Comparison of ENCODE assay signal across 26 mouse cellular contexts in the genomic region with DNA sequence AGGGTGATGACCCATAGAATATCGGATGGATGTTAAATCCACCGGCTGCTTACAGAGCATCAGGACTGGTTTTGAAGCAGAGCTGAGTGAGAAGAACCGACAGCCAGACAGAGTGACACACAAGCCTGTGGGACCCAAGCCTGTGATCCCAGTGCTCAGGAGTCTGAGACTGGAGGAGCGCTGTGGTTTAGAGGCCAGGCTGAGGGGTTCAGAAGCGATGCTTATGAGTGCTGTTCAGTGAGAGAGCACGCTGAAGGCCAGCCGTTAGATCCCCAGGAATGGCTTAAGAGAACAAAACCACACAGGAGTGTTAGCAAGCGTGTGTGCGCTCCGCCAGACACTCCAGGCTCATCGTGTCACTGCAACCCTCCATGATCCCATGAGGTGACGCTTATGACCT. TPM values are rescaled to one million over a fixed set of nuclear protein-coding genes. Genes with fewer than 3 reads are reported as not detected.
DNase-seq lines count a peak whose midpoint lies in the region; ATAC-seq and TF ChIP-seq lines count a peak whose summit lies in the region.
"Had no signal": no experiment of that assay in that cellular context is flagged by ENCODE, and none has a peak within 500 bp of the region (broad histone marks: within the 10 kb centered on the region; RNA-seq: fewer than 3 reads in every experiment).

No protein-coding gene starts in this region.

- no peak overlapping the region for H3K4me2 ChIP-seq in forebrain, embryonic 12.5 days
- no peak overlapping the region for H3K4me2 ChIP-seq in forebrain, embryonic 13.5 days
- no peak overlapping the region for H3K4me2 ChIP-seq in limb, embryonic 12.5 days
- H3K4me2 ChIP-seq: embryonic facial prominence, embryonic 12.5 days; embryonic facial prominence, embryonic 15.5 days; heart, embryonic 13.5 days; hindbrain, embryonic 12.5 days; hindbrain, embryonic 15.5 days; intestine, embryonic 15.5 days had no signal

- H3K27ac ChIP-seq in forebrain, embryonic 12.5 days: 0 out of 2 replicates have a peak overlapping the region, but pooled peaks have one; percentile 9
- H3K27ac ChIP-seq in forebrain, embryonic 13.5 days: no peak overlapping the region
- H3K27ac ChIP-seq in limb, embryonic 12.5 days: no peak overlapping the region
- H3K27ac ChIP-seq in limb, embryonic 10.5 days: no peak overlapping the region
- H3K27ac ChIP-seq: embryonic facial prominence, embryonic 12.5 days; embryonic facial prominence, embryonic 15.5 days; heart, embryonic 13.5 days; hindbrain, embryonic 12.5 days; hindbrain, embryonic 15.5 days; intestine, embryonic 15.5 days had no signal

- H3K9ac ChIP-seq in forebrain, embryonic 12.5 days: no peak overlapping the region
- no peak overlapping the region for H3K9ac ChIP-seq in forebrain, embryonic 13.5 days
- 0 out of 2 replicates have a peak overlapping the region, but pooled peaks have one; percentile 6 for H3K9ac ChIP-seq in limb, embryonic 12.5 days (replicated peaks)
- H3K9ac ChIP-seq: embryonic facial prominence, embryonic 12.5 days; embryonic facial prominence, embryonic 15.5 days; heart, embryonic 13.5 days; hindbrain, embryonic 12.5 days; hindbrain, embryonic 15.5 days; intestine, embryonic 15.5 days had no signal

- ATAC-seq in forebrain, embryonic 12.5 days (ENCODE audit: low FRiP score): no peak
- no peak for ATAC-seq in forebrain, embryonic 13.5 days
- no peak for ATAC-seq in limb, embryonic 12.5 days (ENCODE audit: insufficient number of reproducible peaks, insufficient read depth, low FRiP score, low TSS enrichment, low read depth)
- no peak for ATAC-seq in cerebellum, adult (ENCODE audit: insufficient number of reproducible peaks, low FRiP score, low TSS enrichment)
- ATAC-seq: activated CD4-positive, CD25-positive, alpha-beta regulatory T cell, adult 4 months; forebrain, embryonic 16.5 days; intestine, embryonic 15.5 days had no signal

- TF ChIP-seq CTCF in E14TG2a.4 (conservative IDR thresholded peaks at IDR 0.05; ENCODE audit: low read length): no peak

- H3K9me3 ChIP-seq in forebrain, embryonic 12.5 days: no peaks in the 10 kb centered on the region
- H3K9me3 ChIP-seq in forebrain, embryonic 13.5 days (replicated peaks): no peaks in the 10 kb centered on the region
- H3K9me3 ChIP-seq in limb, embryonic 12.5 days: no peaks in the 10 kb centered on the region
- H3K9me3 ChIP-seq in limb, embryonic 10.5 days (replicated peaks): no peaks in the 10 kb centered on the region
- H3K9me3 ChIP-seq in E14TG2a.4 (ENCODE audit: low read length): no peaks in the 10 kb centered on the region
- H3K9me3 ChIP-seq: embryonic facial prominence, embryonic 12.5 days; embryonic facial prominence, embryonic 15.5 days; heart, embryonic 13.5 days; hindbrain, embryonic 12.5 days; hindbrain, embryonic 15.5 days; intestine, embryonic 15.5 days had no signal

- H3K4me3 ChIP-seq in forebrain, embryonic 12.5 days (replicated peaks): no peak overlapping the region
- no peak overlapping the region for H3K4me3 ChIP-seq in forebrain, embryonic 13.5 days
- no peak overlapping the region for H3K4me3 ChIP-seq in limb, embryonic 12.5 days (replicated peaks)
- no peak overlapping the region for H3K4me3 ChIP-seq in limb, embryonic 10.5 days
- peak overlapping the region; percentile 50 for H3K4me3 ChIP-seq in E14TG2a.4 (replicated peaks; ENCODE audit: low read length)
- H3K4me3 ChIP-seq: embryonic facial prominence, embryonic 12.5 days; embryonic facial prominence, embryonic 15.5 days; heart, embryonic 13.5 days; hindbrain, embryonic 12.5 days; hindbrain, embryonic 15.5 days; intestine, embryonic 15.5 days had no signal

- peaks cover 2% of the 10 kb centered on the region; the same call in 1 of the 2 replicates for H3K4me1 ChIP-seq in forebrain, embryonic 12.5 days
- H3K4me1 ChIP-seq in forebrain, embryonic 13.5 days: peaks cover 13% of the 10 kb centered on the region
- peaks cover 5% of the 10 kb centered on the region; the same call in 1 of the 2 replicates for H3K4me1 ChIP-seq in limb, embryonic 12.5 days (replicated peaks)
- peaks cover 7% of the 10 kb centered on the region for H3K4me1 ChIP-seq in limb, embryonic 10.5 days
- H3K4me1 ChIP-seq in E14TG2a.4 (replicated peaks; ENCODE audit: low read depth, low read length): peaks cover 87% of the 10 kb centered on the region
- H3K4me1 ChIP-seq: embryonic facial prominence, embryonic 12.5 days; hindbrain, embryonic 15.5 days had no signal

- no peaks in the 10 kb centered on the region for H3K36me3 ChIP-seq in forebrain, embryonic 12.5 days (replicated peaks)
- no peaks in the 10 kb centered on the region for H3K36me3 ChIP-seq in forebrain, embryonic 13.5 days (ENCODE audit: poor library complexity, severe bottlenecking)
- no peaks in the 10 kb centered on the region for H3K36me3 ChIP-seq in limb, embryonic 12.5 days
- H3K36me3 ChIP-seq in limb, embryonic 10.5 days: no peaks in the 10 kb centered on the region
- H3K36me3 ChIP-seq in E14TG2a.4 (ENCODE audit: insufficient read depth, low read length): no peaks in the 10 kb centered on the region
- H3K36me3 ChIP-seq: embryonic facial prominence, embryonic 12.5 days; embryonic facial prominence, embryonic 15.5 days; heart, embryonic 13.5 days; hindbrain, embryonic 12.5 days; hindbrain, embryonic 15.5 days; intestine, embryonic 15.5 days had no signal

- 62% methylated on average over 12 of the region's 12 CpGs for WGBS in forebrain, embryonic 12.5 days
- WGBS in forebrain, embryonic 13.5 days: 56% methylated on average over 12 of the region's 12 CpGs
- 70% methylated on average over 12 of the region's 12 CpGs for WGBS in limb, embryonic 12.5 days
- 73% methylated on average over 12 of the region's 12 CpGs for WGBS in limb, embryonic 10.5 days

- no peak for DNase-seq in limb, embryonic 10.5 days (ENCODE audit: low spot score)
- DNase-seq in retina, embryonic 14.5 days (ENCODE audit: low spot score): peak; percentile 16
- no peak for DNase-seq in B cell, adult 2 months
- DNase-seq: adrenal gland, adult 8-10 months; adrenal gland, postnatal 25 days; cerebellum, adult 11 months; cerebellum, adult 2 months; cerebellum, adult 9-11 months; cerebellum, postnatal 25 days; gastrocnemius, postnatal 10 days; heart, adult 11 months; heart, postnatal 14 days; heart, postnatal 4 days had no signal

- 0 out of 2 replicates have a peak, but pooled peaks cover 3% of the 10 kb centered on the region for H3K27me3 ChIP-seq in forebrain, embryonic 12.5 days
- H3K27me3 ChIP-seq in forebrain, embryonic 13.5 days: no peaks in the 10 kb centered on the region
- no peaks in the 10 kb centered on the region for H3K27me3 ChIP-seq in limb, embryonic 12.5 days
- H3K27me3 ChIP-seq in limb, embryonic 10.5 days (ENCODE audit: low read depth, poor library complexity, severe bottlenecking): no peaks in the 10 kb centered on the region
- H3K27me3 ChIP-seq in E14TG2a.4 (ENCODE audit: insufficient read depth, low read length): no peaks in the 10 kb centered on the region
- H3K27me3 ChIP-seq: embryonic facial prominence, embryonic 12.5 days; embryonic facial prominence, embryonic 15.5 days; heart, embryonic 13.5 days; hindbrain, embryonic 12.5 days; hindbrain, embryonic 15.5 days; intestine, embryonic 15.5 days had no signal

RNA-seq across cellular contexts. Expression of gene Ubtf, which starts 23.2 kb away (rescaled TPM):
- 111 and 121 TPM in 2 replicates for polyA plus RNA-seq in forebrain, embryonic 12.5 days (2016; fragmentation: Nextera tagmentation; extraction: Ambion mirVana)
- 96.1 and 98.8 TPM in 2 replicates for polyA plus RNA-seq in forebrain, embryonic 13.5 days (2015; fragmentation: Nextera tagmentation; extraction: Ambion mirVana)
- 101 TPM in 2 replicates for polyA plus RNA-seq in limb, embryonic 12.5 days (2016; fragmentation: Nextera tagmentation; extraction: Ambion mirVana)
- 102 and 108 TPM in 2 replicates for polyA plus RNA-seq in limb, embryonic 10.5 days (2016; fragmentation: Nextera tagmentation; extraction: Ambion mirVana)

RNA-seq across cellular contexts. Expression of gene Slc4a1, which starts 23.3 kb away (rescaled TPM):
- 21.2 and 25.7 TPM in 2 replicates for polyA plus RNA-seq in forebrain, embryonic 12.5 days (2016; fragmentation: Nextera tagmentation; extraction: Ambion mirVana)
- polyA plus RNA-seq in forebrain, embryonic 13.5 days (2015; fragmentation: Nextera tagmentation; extraction: Ambion mirVana): 2.6 and 6.5 TPM in 2 replicates
- polyA plus RNA-seq in limb, embryonic 12.5 days (2016; fragmentation: Nextera tagmentation; extraction: Ambion mirVana): 22.6 and 25.0 TPM in 2 replicates
- 34.5 and 37.2 TPM in 2 replicates for polyA plus RNA-seq in limb, embryonic 10.5 days (2016; fragmentation: Nextera tagmentation; extraction: Ambion mirVana)

RNA-seq across cellular contexts. Expression of gene Atxn7l3, which starts 46.3 kb away (rescaled TPM):
- 22.4 and 22.6 TPM in 2 replicates for polyA plus RNA-seq in forebrain, embryonic 12.5 days (2016; fragmentation: Nextera tagmentation; extraction: Ambion mirVana)
- polyA plus RNA-seq in forebrain, embryonic 13.5 days (2015; fragmentation: Nextera tagmentation; extraction: Ambion mirVana): 21.8 and 22.7 TPM in 2 replicates
- polyA plus RNA-seq in limb, embryonic 12.5 days (2016; fragmentation: Nextera tagmentation; extraction: Ambion mirVana): 22.3 and 22.9 TPM in 2 replicates
- polyA plus RNA-seq in limb, embryonic 10.5 days (2016; fragmentation: Nextera tagmentation; extraction: Ambion mirVana): 16.6 and 20.1 TPM in 2 replicates

RNA-seq across cellular contexts. Expression of gene Rundc3a, which starts 50.5 kb away (rescaled TPM):
- 103 and 113 TPM in 2 replicates for polyA plus RNA-seq in forebrain, embryonic 12.5 days (2016; fragmentation: Nextera tagmentation; extraction: Ambion mirVana)
- 93.9 and 94.8 TPM in 2 replicates for polyA plus RNA-seq in forebrain, embryonic 13.5 days (2015; fragmentation: Nextera tagmentation; extraction: Ambion mirVana)
- 1.7 and 2.3 TPM in 2 replicates for polyA plus RNA-seq in limb, embryonic 12.5 days (2016; fragmentation: Nextera tagmentation; extraction: Ambion mirVana)
- polyA plus RNA-seq in limb, embryonic 10.5 days (2016; fragmentation: Nextera tagmentation; extraction: Ambion mirVana): 1.2 and 1.3 TPM in 2 replicates

RNA-seq across cellular contexts. Expression of gene Tmub2, which starts 58.0 kb away (rescaled TPM):
- polyA plus RNA-seq in forebrain, embryonic 12.5 days (2016; fragmentation: Nextera tagmentation; extraction: Ambion mirVana): 53.9 and 55.9 TPM in 2 replicates
- polyA plus RNA-seq in forebrain, embryonic 13.5 days (2015; fragmentation: Nextera tagmentation; extraction: Ambion mirVana): 63.2 and 69.6 TPM in 2 replicates
- 47.4 and 48.9 TPM in 2 replicates for polyA plus RNA-seq in limb, embryonic 12.5 days (2016; fragmentation: Nextera tagmentation; extraction: Ambion mirVana)
- polyA plus RNA-seq in limb, embryonic 10.5 days (2016; fragmentation: Nextera tagmentation; extraction: Ambion mirVana): 37.3 and 44.0 TPM in 2 replicates
